Mouse (Mus musculus): ENCODE data around the gene Plxnc1. TPM values are rescaled to one million over a fixed set of nuclear protein-coding genes. Genes with fewer than 3 reads are reported as not detected.

Gene Plxnc1
- polyA plus RNA-seq, 1 experiment from 2014 or later = 0.48 TPM

DNA sequence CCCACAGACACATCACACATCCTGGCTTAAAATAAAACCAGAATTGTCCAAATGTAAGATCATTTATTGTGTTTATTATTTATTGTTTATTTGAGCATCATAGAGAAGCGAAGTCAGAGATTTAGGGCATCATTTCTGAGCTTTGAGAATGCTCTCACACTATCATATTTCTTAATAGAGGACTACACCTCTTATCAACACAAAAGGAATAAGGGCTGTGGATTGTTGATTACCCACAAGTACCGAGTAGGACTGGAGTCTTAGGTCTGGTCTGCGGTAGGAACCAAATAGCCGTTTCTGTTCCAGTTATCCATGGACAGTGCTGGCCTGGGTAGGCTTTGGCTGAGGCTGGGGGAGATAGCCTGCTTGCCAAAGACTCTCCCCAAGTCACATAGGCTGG, 20.2 kb downstream of the Plxnc1 start:
- no peak overlapping the region for H3K27ac ChIP-seq
- no peaks in the 10 kb centered on the region for H3K9me3 ChIP-seq (replicated peaks)
- DNase-seq (ENCODE audit: low spot score) = no peak
- no peaks in the 10 kb centered on the region for H3K27me3 ChIP-seq (ENCODE audit: low read depth, poor library complexity, severe bottlenecking)
- peaks cover 24% of the 10 kb centered on the region for H3K4me1 ChIP-seq
- H3K36me3 ChIP-seq = no peaks in the 10 kb centered on the region
- H3K4me3 ChIP-seq = no peak overlapping the region
- WGBS = 88% methylated on average over 4 of the region's 4 CpGs

GRCm38 (mm10) chr10:94923337-94923762, 21.3 kb downstream of the Plxnc1 start:
- Histone ChIP-seq H3K27ac (no peak overlapping the region), H3K27me3 (ENCODE audit: low read depth, poor library complexity, severe bottlenecking) (no peaks in the 10 kb centered on the region), H3K36me3 (no peaks in the 10 kb centered on the region), H3K4me3 (no peak overlapping the region), H3K9me3 (replicated peaks) (no peaks in the 10 kb centered on the region), H3K4me1 (peaks cover 24% of the 10 kb centered on the region)
- DNase-seq (ENCODE audit: low spot score) = no peak
- WGBS = 82% methylated on average over 7 of the region's 7 CpGs

DNA sequence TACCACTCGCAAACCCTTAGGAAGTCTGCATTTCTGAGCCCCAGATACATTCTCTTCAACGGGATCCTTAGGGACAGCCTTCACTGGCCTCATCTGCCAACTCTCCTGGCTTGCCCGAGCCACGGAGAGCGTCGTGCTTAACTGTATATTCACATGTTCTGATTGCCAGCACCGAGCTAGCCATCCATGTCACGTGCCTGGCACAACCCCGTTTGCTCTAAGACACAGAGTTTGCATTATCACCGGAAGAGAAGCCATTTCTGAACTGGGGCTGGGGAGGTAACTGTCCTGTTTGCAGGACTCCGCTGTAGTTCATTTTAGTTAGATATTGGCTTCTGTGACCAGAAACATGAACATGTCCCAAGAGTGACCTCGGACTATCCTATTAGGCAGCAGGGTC, 21.8 kb downstream of the Plxnc1 start:
- H3K4me1 ChIP-seq = peaks cover 25% of the 10 kb centered on the region
- H3K27me3 ChIP-seq (ENCODE audit: low read depth, poor library complexity, severe bottlenecking) = no peaks in the 10 kb centered on the region
- H3K9me3 ChIP-seq (replicated peaks) = no peaks in the 10 kb centered on the region
- no peak for DNase-seq (ENCODE audit: low spot score)
- no peaks in the 10 kb centered on the region for H3K36me3 ChIP-seq
- no peak overlapping the region for H3K27ac ChIP-seq
- WGBS = 91% methylated on average over 12 of the region's 12 CpGs
- no peak overlapping the region for H3K4me3 ChIP-seq

GRCm38 (mm10) chr10:94921751-94922150, 22.9 kb downstream of the Plxnc1 start:
- H3K9me3 ChIP-seq (replicated peaks) = no peaks in the 10 kb centered on the region
- H3K36me3 ChIP-seq = no peaks in the 10 kb centered on the region
- H3K27me3 ChIP-seq (ENCODE audit: low read depth, poor library complexity, severe bottlenecking) = no peaks in the 10 kb centered on the region
- no peak for DNase-seq (ENCODE audit: low spot score)
- peaks cover 32% of the 10 kb centered on the region for H3K4me1 ChIP-seq
- 69% methylated on average over 6 of the region's 6 CpGs for WGBS
- H3K4me3 ChIP-seq = no peak overlapping the region
- H3K27ac ChIP-seq = no peak overlapping the region

DNA sequence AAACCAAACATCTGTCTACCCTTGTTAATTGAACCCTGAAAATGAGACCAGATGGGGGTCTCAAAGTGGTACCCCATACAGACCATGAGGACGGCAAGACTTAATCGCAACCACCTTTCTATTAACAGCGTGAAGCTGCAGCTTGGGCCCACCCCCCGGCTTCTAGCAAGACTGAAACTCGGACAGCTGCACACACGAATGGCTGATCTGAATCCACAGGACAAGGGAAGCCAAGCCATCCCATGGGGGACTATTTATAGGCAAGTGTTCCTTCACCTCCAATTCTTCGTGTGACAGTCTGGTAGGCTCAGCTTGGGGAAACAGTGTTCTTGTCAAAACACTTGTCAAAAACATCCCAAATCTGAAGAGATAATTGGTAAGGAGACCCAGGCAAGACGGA, 24.1 kb downstream of the Plxnc1 start:
- Histone ChIP-seq H3K4me3 (no peak overlapping the region), H3K9me3 (replicated peaks) (no peaks in the 10 kb centered on the region), H3K27ac (no peak overlapping the region), H3K27me3 (ENCODE audit: low read depth, poor library complexity, severe bottlenecking) (no peaks in the 10 kb centered on the region), H3K36me3 (no peaks in the 10 kb centered on the region), H3K4me1 (peaks cover 32% of the 10 kb centered on the region)
- 83% methylated on average over 8 of the region's 8 CpGs for WGBS
- no peak for DNase-seq (ENCODE audit: low spot score)

GRCm38 (mm10) chr10:94919960-94920359, 24.7 kb downstream of the Plxnc1 start:
- no peaks in the 10 kb centered on the region for H3K9me3 ChIP-seq (replicated peaks)
- no peak for DNase-seq (ENCODE audit: low spot score)
- H3K4me1 ChIP-seq = peaks cover 32% of the 10 kb centered on the region
- H3K27ac ChIP-seq = no peak overlapping the region
- H3K36me3 ChIP-seq = no peaks in the 10 kb centered on the region
- 73% methylated on average over 2 of the region's 2 CpGs for WGBS
- no peaks in the 10 kb centered on the region for H3K27me3 ChIP-seq (ENCODE audit: low read depth, poor library complexity, severe bottlenecking)
- no peak overlapping the region for H3K4me3 ChIP-seq

DNA sequence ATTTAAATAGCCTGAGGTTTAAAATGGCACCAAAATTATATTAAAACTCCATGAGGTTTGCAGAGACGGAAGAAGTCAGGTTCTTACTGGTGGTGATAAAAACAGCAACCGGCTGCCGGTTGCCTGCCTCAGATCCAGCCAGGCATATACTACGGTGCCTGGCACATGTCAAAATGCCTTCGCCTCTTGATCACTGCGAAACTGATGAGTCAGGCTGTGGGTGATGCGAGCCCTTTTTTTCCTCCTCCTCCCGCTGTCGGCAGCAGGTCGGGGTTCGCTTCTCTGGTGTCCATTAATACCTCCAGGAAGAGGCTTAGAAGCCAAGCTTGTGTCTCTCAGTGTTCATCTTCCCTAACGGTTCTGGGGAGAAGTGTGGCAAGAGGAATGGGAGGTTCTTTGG, 25.1 kb downstream of the Plxnc1 start:
- no peak overlapping the region for H3K4me3 ChIP-seq
- no peaks in the 10 kb centered on the region for H3K36me3 ChIP-seq
- no peaks in the 10 kb centered on the region for H3K9me3 ChIP-seq (replicated peaks)
- no peak overlapping the region for H3K27ac ChIP-seq
- H3K4me1 ChIP-seq = peaks cover 32% of the 10 kb centered on the region
- no peak for DNase-seq (ENCODE audit: low spot score)
- no peaks in the 10 kb centered on the region for H3K27me3 ChIP-seq (ENCODE audit: low read depth, poor library complexity, severe bottlenecking)
- 75% methylated on average over 12 of the region's 12 CpGs for WGBS

- no peaks in the 10 kb centered on the region for H3K9me3 ChIP-seq (replicated peaks)
- 89% methylated on average over 7 of the region's 7 CpGs for WGBS
Observed at GRCm38 (mm10) chr10:94918618-94919017, 26.0 kb downstream of the Plxnc1 start.

DNA sequence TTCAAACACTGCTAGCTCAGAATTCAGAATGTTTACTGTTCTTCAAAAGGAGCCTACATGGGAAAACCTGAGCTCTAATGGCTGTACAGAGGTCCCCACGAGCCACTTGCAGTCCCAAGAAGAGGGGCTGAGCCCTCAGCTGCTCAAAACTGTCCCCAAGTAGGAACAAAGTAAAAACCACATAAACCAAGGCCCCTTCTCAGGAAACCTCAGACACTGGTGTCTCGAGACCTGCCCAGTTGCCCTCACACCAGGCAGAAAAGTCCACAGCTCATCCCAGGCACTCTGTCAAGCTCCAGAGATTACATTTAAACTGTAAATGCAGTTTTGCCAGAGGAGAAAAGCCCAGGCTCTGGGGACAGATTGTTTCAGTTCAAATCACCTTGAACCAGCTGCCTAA, 26.6 kb downstream of the Plxnc1 start:
- H3K9me3 ChIP-seq (replicated peaks) = no peaks in the 10 kb centered on the region
- H3K4me1 ChIP-seq = peaks cover 25% of the 10 kb centered on the region
- DNase-seq (ENCODE audit: low spot score) = no peak
- H3K27me3 ChIP-seq (ENCODE audit: low read depth, poor library complexity, severe bottlenecking) = no peaks in the 10 kb centered on the region
- H3K27ac ChIP-seq = no peak overlapping the region
- H3K36me3 ChIP-seq = no peaks in the 10 kb centered on the region
- WGBS = 75% methylated on average over 2 of the region's 2 CpGs
- no peak overlapping the region for H3K4me3 ChIP-seq

More at GRCm38 (mm10) chr10:94918618-94919017, 26.0 kb downstream of the Plxnc1 start:
- no peak for DNase-seq (ENCODE audit: low spot score)
- Histone ChIP-seq H3K27me3 (ENCODE audit: low read depth, poor library complexity, severe bottlenecking) (no peaks in the 10 kb centered on the region), H3K4me1 (peaks cover 31% of the 10 kb centered on the region), H3K36me3 (no peaks in the 10 kb centered on the region), H3K4me3 (no peak overlapping the region), H3K27ac (no peak overlapping the region)

DNA sequence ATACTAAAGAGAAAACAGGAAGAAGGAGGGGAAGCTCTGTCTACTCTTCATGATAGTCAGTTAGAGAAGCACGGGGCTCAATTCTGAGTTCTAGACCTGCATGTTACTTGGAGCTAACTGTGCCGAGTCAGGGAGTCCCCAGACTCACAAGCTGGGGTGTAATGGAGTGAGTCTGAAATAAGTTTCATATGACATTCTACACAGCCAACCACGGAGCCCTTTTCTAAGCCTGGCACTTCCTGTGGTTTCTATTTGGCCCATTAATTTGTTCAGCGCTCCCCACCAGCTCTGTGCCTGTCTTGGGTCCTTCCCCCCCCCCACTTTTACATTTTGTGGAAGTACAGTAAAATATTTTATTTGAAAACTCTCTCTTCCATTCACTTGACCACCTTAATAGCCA, 27.3 kb downstream of the Plxnc1 start:
- no peak for DNase-seq (ENCODE audit: low spot score)
- H3K27me3 ChIP-seq (ENCODE audit: low read depth, poor library complexity, severe bottlenecking) = no peaks in the 10 kb centered on the region
- no peak overlapping the region for H3K4me3 ChIP-seq
- H3K9me3 ChIP-seq (replicated peaks) = no peaks in the 10 kb centered on the region
- H3K4me1 ChIP-seq = peaks cover 24% of the 10 kb centered on the region
- WGBS = 74% methylated on average over 4 of the region's 4 CpGs
- no peak overlapping the region for H3K27ac ChIP-seq
- H3K36me3 ChIP-seq = no peaks in the 10 kb centered on the region

- H3K27ac ChIP-seq = no peak overlapping the region
- H3K4me3 ChIP-seq = no peak overlapping the region
- 92% methylated on average over 7 of the region's 7 CpGs for WGBS
Observed at GRCm38 (mm10) chr10:94916610-94917009, 28.0 kb downstream of the Plxnc1 start.

DNA sequence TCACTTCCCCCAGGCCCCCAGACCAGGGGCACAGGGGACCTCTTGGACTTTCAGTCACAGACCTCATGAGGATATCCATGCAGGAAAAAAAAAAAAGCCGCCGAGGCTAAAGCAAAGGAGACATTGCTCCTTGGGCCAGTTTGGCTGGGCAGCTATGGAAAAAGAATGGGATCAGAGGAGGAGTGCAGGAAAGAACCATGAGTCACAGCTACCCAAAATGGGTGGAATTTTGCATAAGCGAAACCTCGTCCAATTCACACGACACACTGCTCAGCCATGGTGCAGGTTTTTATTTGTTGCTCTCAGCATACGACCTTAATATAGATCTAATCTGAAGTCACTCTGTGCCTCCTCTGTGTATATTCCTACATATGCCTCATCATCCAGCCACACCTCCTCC, 28.9 kb downstream of the Plxnc1 start:
- peaks cover 11% of the 10 kb centered on the region; the same call in 1 of the 2 replicates for H3K4me1 ChIP-seq
- 89% methylated on average over 6 of the region's 6 CpGs for WGBS
- H3K27me3 ChIP-seq (ENCODE audit: low read depth, poor library complexity, severe bottlenecking) = no peaks in the 10 kb centered on the region
- DNase-seq (ENCODE audit: low spot score) = no peak
- no peaks in the 10 kb centered on the region for H3K36me3 ChIP-seq
- no peaks in the 10 kb centered on the region for H3K9me3 ChIP-seq (replicated peaks)
- no peak overlapping the region for H3K27ac ChIP-seq
- H3K4me3 ChIP-seq = no peak overlapping the region

More at GRCm38 (mm10) chr10:94916610-94917009, 28.0 kb downstream of the Plxnc1 start:
- Histone ChIP-seq H3K9me3 (replicated peaks) (no peaks in the 10 kb centered on the region), H3K4me1 (peaks cover 16% of the 10 kb centered on the region), H3K36me3 (no peaks in the 10 kb centered on the region), H3K27me3 (ENCODE audit: low read depth, poor library complexity, severe bottlenecking) (no peaks in the 10 kb centered on the region)
- no peak for DNase-seq (ENCODE audit: low spot score)

DNA sequence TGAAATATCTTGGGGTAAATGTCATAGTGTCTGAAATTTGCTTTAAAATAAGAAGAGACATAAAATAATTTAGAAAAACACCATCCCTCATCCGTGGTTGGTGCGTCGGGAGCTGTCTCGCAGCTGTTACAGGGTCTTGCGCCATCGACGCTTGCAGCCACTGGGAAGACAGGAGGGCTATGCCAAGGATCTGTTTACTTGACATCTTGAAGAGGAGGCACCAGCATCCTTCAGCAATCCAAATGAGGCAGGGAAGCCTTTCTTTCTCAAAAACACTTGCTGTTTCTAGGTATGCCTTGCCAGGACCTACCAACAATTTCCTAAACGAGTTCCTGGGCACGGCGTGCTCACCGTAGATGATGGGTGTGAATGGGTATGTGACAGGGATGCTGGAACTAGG, 30.6 kb downstream of the Plxnc1 start:
- Histone ChIP-seq H3K4me3 (no peak overlapping the region), H3K9me3 (replicated peaks) (no peaks in the 10 kb centered on the region), H3K36me3 (no peaks in the 10 kb centered on the region), H3K27me3 (ENCODE audit: low read depth, poor library complexity, severe bottlenecking) (no peaks in the 10 kb centered on the region), H3K4me1 (peaks cover 8% of the 10 kb centered on the region; the same call in 1 of the 2 replicates), H3K27ac (no peak overlapping the region)
- no peak for DNase-seq (ENCODE audit: low spot score)
- 92% methylated on average over 11 of the region's 11 CpGs for WGBS

DNA sequence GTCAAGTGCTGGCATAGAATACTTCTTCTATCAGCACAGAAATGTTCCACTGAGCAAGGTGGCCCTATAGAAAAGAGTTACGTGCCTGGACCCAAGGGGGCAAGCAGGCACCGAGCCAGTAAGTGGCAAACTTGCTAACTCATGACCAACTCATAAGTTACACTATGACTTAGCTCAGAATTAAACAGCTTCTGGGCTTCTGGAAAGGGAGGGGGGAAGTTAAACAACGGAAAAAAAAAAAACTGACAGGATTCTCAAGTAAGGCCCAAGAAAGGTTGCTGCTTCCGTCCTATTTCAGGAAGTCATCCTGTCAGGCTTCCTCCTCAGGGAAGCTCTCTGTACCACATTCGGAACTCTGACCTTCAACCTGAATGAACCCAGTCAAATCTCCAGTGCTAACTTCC, 31.3 kb downstream of the Plxnc1 start:
- WGBS = 81% methylated on average over 5 of the region's 5 CpGs
- Histone ChIP-seq H3K27me3 (ENCODE audit: low read depth, poor library complexity, severe bottlenecking) (no peaks in the 10 kb centered on the region), H3K27ac (no peak overlapping the region), H3K4me1 (peaks cover 8% of the 10 kb centered on the region; the same call in 1 of the 2 replicates), H3K4me3 (no peak overlapping the region), H3K36me3 (no peaks in the 10 kb centered on the region), H3K9me3 (replicated peaks) (no peaks in the 10 kb centered on the region)
- no peak for DNase-seq (ENCODE audit: low spot score)

All from limb, embryonic 10.5 days (tissue).